Mouse (Mus musculus) kidney, adult 2 months (tissue): ENCODE measurements at regions not wholly inside any gene's neighbourhood (a gene's known extent, or its start where the extent isn't known, plus 50 kb on each side); places are given as distances from the start of the nearest gene placed in this dataset.

Experiments
- CTCF ChIP-seq: fragments of 200-500 bp; conservative IDR thresholded peaks from 2 replicates; pipeline ENCODE4 v1.5.1; 2011; ENCODE audit warnings: low read depth, mild to moderate bottlenecking, control low read depth, low read length, moderate library complexity, mixed read lengths; ENCODE audit not compliant: insufficient read depth, insufficient read length
- POLR2A ChIP-seq: fragments of 200-500 bp; IDR thresholded peaks from one replicate; pipeline ENCODE4 v1.6.1; 2011; ENCODE audit warnings: low read depth, low read length, control low read depth

DNA sequence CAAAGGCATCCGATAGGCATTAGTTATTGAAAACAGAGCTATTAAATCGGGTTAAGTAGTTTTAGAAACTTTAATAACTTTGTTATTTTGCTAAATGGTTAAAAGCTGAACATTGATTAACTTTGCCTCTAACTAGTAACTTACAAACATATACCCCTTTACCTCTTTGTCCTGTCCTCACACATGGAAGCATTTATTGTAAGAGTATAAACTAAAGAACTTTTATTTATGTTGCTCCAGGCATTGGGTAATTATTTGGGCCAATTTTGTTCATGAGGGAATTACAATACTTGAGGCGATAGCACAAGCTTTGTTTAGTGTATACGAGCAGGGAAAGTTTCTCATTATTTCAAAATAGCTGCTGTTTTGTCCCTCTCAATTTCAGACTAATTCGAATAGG is 328.4 kb upstream of the Gm9008 start:
- TF ChIP-seq POLR2A (no peak), CTCF (no peak)
